Mouse (Mus musculus) stomach, embryonic 14.5 days (tissue): Measurements from ENCODE around the gene Tex33. TPM values are rescaled to one million over a fixed set of nuclear protein-coding genes. Genes with fewer than 3 reads are reported as not detected.

Experiments
- ATAC-seq: fragments of 200-750 bp; cut with Nextera tagmentation; 2 replicates; pipeline ENCODE4 v1.8.0; 2017; ENCODE audit warnings: low read depth, moderate TSS enrichment; ENCODE audit not compliant: insufficient number of reproducible peaks, insufficient read depth, low FRiP score
- H3K27ac ChIP-seq: fragments of 300-500 bp; sonication (generic); 2 replicates; pipeline ENCODE4 v1.5.1; 2014; ENCODE audit warnings: mild to moderate bottlenecking, low read length, moderate library complexity, mixed read lengths
- H3K27me3 ChIP-seq: fragments of 300-500 bp; sonication (generic); 2 replicates; pipeline ENCODE4 v1.6.1; 2014; ENCODE audit warnings: low read length, control low read depth, mixed read lengths; ENCODE audit not compliant: control insufficient read depth, insufficient read depth
- H3K36me3 ChIP-seq: fragments of 300-500 bp; sonication (generic); 2 replicates; pipeline ENCODE4 v1.6.1; 2014; ENCODE audit warnings: mild to moderate bottlenecking, control low read depth, low read length, moderate library complexity, mixed read lengths; ENCODE audit not compliant: control insufficient read depth, insufficient read depth
- H3K4me1 ChIP-seq: fragments of 300-500 bp; sonication (generic); 2 replicates; pipeline ENCODE4 v1.6.1; 2014; ENCODE audit warnings: low read length, control low read depth, mixed read lengths; ENCODE audit not compliant: control insufficient read depth, insufficient read depth
- H3K4me2 ChIP-seq: fragments of 300-500 bp; sonication (generic); replicated peaks from 2 replicates; pipeline ENCODE4 v1.6.1; 2014; ENCODE audit warnings: low read depth, low read length, control low read depth
- H3K4me3 ChIP-seq: fragments of 300-500 bp; sonication (generic); 2 replicates; pipeline ENCODE4 v1.5.1; 2014; ENCODE audit warnings: low read depth, low read length, control low read depth
- H3K9ac ChIP-seq: fragments of 300-500 bp; sonication (generic); replicated peaks from 2 replicates; pipeline ENCODE4 v1.6.1; 2014; ENCODE audit warnings: low read depth, mild to moderate bottlenecking, control low read depth, low read length, moderate library complexity, mixed read lengths
- H3K9me3 ChIP-seq: fragments of 300-500 bp; sonication (generic); 2 replicates; pipeline ENCODE4 v1.6.1; 2016; ENCODE audit warnings: low read depth, low read length, control low read depth; ENCODE audit not compliant: control insufficient read depth
- WGBS: fragments of 180-500 bp; shearing (Covaris S2); extraction: QIAGEN DNeasy Blood & Tissue Kit; methylation state at CpG from one replicate; pipeline ENCODE4 v1.1.7; 2014; 5-methylcytosine and 5-hydroxymethylcytosine counted together
- polyA plus RNA-seq: library from polyadenylated mRNA; unstranded; fragments of >200 nt; fragmentation: Nextera tagmentation; extraction: Ambion mirVana; gene quantifications from 2 replicates; pipeline ENCODE4 v1.2.1, GENCODE M21; 2014

Tex33 gene
- polyA plus RNA-seq, 1 experiment from 2014 or later: not detected

GRCm38 (mm10) chr15:78406293-78406934, 10.7 kb upstream of the Tex33 start, which contains the start of gene Mpst:
Gene Mpst (plus strand): TSS chr15:78406416.
- H3K36me3 ChIP-seq: no peaks in the 10 kb centered on the region
- no peaks in the 10 kb centered on the region for H3K9me3 ChIP-seq
- H3K9ac ChIP-seq: peak within 1 kb of the TSS; percentile 53
- under 1% methylated on average over 40 of the region's 40 CpGs for WGBS
- ATAC-seq: peak; percentile 84
- peaks cover 41% of the 10 kb centered on the region for H3K4me1 ChIP-seq
- H3K27ac ChIP-seq: peak within 1 kb of the TSS; percentile 93
- H3K4me2 ChIP-seq: peak within 1 kb of the TSS; percentile 81
- peaks cover 16% of the 10 kb centered on the region; the same call in 1 of the 2 replicates for H3K27me3 ChIP-seq
- peak within 1 kb of the TSS; percentile 68 for H3K4me3 ChIP-seq

GRCm38 (mm10) chr15:78405517-78406211, 10.0 kb upstream of the Tex33 start, which contains the start of gene Tst:
Gene Tst (minus strand): TSS chr15:78405907.
- H3K27me3 ChIP-seq: peaks cover 11% of the 10 kb centered on the region; the same call in 1 of the 2 replicates
- ATAC-seq: peak; percentile 87
- WGBS: 2% methylated on average over 34 of the region's 34 CpGs
- peak within 1 kb of the TSS; percentile 53 for H3K9ac ChIP-seq
- H3K9me3 ChIP-seq: no peaks in the 10 kb centered on the region
- H3K4me3 ChIP-seq: peak within 1 kb of the TSS; percentile 68
- peaks cover 41% of the 10 kb centered on the region for H3K4me1 ChIP-seq
- peak within 1 kb of the TSS; percentile 93 for H3K27ac ChIP-seq
- peak within 1 kb of the TSS; percentile 81 for H3K4me2 ChIP-seq
- no peaks in the 10 kb centered on the region for H3K36me3 ChIP-seq

- WGBS: 56% methylated on average over 11 of the region's 11 CpGs
- H3K27me3 ChIP-seq: peaks cover 5% of the 10 kb centered on the region; the same call in 1 of the 2 replicates
- no peaks in the 10 kb centered on the region for H3K36me3 ChIP-seq
- H3K4me2 ChIP-seq: peak overlapping the region; percentile 81
- H3K27ac ChIP-seq: no peak overlapping the region; the same call in 1 of the 2 replicates
- H3K9ac ChIP-seq: no peak overlapping the region; the same call in 1 of the 2 replicates
- H3K4me3 ChIP-seq: peak overlapping the region; percentile 68
- peaks cover 39% of the 10 kb centered on the region for H3K4me1 ChIP-seq
- ATAC-seq: no peak
- no peaks in the 10 kb centered on the region for H3K9me3 ChIP-seq
These were observed 9.4 kb upstream of the Tex33 start for GRCm38 (mm10) chr15:78405098-78405497.

DNA sequence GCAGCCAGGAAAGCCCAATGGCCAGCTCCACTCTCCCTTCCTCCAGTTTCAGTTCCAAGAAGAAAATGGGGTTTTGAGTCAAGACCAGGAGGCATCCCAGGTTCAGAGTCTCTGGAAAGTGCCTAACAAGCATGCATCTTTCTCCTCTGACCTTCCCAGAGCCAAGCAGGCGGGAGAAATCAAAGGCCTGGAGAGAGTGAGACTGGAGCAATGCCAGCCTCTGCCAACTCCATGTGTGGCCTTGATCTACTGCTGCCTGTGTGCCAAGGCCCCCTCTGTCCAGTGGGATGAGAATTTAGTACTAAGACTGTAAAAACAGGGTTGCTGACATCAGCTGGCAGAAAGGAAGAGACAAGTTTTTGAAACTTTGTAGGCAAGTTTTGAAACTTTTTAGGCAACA, 8.2 kb upstream of the Tex33 start:
- Histone ChIP-seq H3K4me3 (no peak overlapping the region), H3K27me3 (no peaks in the 10 kb centered on the region), H3K9ac (no peak overlapping the region), H3K27ac (peak overlapping the region; percentile 48; the same call in 1 of the 2 replicates), H3K9me3 (no peaks in the 10 kb centered on the region), H3K36me3 (no peaks in the 10 kb centered on the region), H3K4me1 (peaks cover 34% of the 10 kb centered on the region), H3K4me2 (peak overlapping the region; percentile 11)
- no peak for ATAC-seq
- WGBS: 58% methylated on average over 1 of the region's 1 CpGs

- no peak for ATAC-seq
- 34% methylated on average over 3 of the region's 3 CpGs for WGBS
- no peaks in the 10 kb centered on the region for H3K36me3 ChIP-seq
- no peaks in the 10 kb centered on the region for H3K9me3 ChIP-seq
- peak overlapping the region; percentile 48; the same call in 1 of the 2 replicates for H3K27ac ChIP-seq
- H3K9ac ChIP-seq: no peak overlapping the region
- peak overlapping the region; percentile 11 for H3K4me2 ChIP-seq
- peaks cover 34% of the 10 kb centered on the region for H3K4me1 ChIP-seq
- H3K4me3 ChIP-seq: no peak overlapping the region
- no peaks in the 10 kb centered on the region for H3K27me3 ChIP-seq
These were observed 7.6 kb upstream of the Tex33 start for GRCm38 (mm10) chr15:78403301-78403741.

GRCm38 (mm10) chr15:78402423-78402822, 6.7 kb upstream of the Tex33 start:
- H3K4me1 ChIP-seq: peaks cover 32% of the 10 kb centered on the region
- no peaks in the 10 kb centered on the region for H3K9me3 ChIP-seq
- WGBS: 77% methylated on average over 7 of the region's 7 CpGs
- no peak overlapping the region for H3K4me2 ChIP-seq
- no peak for ATAC-seq
- H3K27ac ChIP-seq: no peak overlapping the region
- no peak overlapping the region for H3K4me3 ChIP-seq
- no peaks in the 10 kb centered on the region for H3K36me3 ChIP-seq
- no peak overlapping the region for H3K9ac ChIP-seq
- H3K27me3 ChIP-seq: no peaks in the 10 kb centered on the region

GRCm38 (mm10) chr15:78401921-78402320, 6.2 kb upstream of the Tex33 start:
- H3K4me3 ChIP-seq: no peak overlapping the region
- ATAC-seq: no peak
- 56% methylated on average over 4 of the region's 4 CpGs for WGBS
- H3K27ac ChIP-seq: 0 out of 2 replicates have a peak overlapping the region, but pooled peaks have one; percentile 6
- H3K36me3 ChIP-seq: no peaks in the 10 kb centered on the region
- H3K9ac ChIP-seq: no peak overlapping the region; the same call in 1 of the 2 replicates
- H3K4me1 ChIP-seq: peaks cover 27% of the 10 kb centered on the region
- H3K9me3 ChIP-seq: no peaks in the 10 kb centered on the region
- no peaks in the 10 kb centered on the region for H3K27me3 ChIP-seq
- H3K4me2 ChIP-seq: no peak overlapping the region

- Histone ChIP-seq H3K9me3 (no peaks in the 10 kb centered on the region), H3K36me3 (no peaks in the 10 kb centered on the region), H3K9ac (no peak overlapping the region), H3K27me3 (no peaks in the 10 kb centered on the region), H3K27ac (no peak overlapping the region), H3K4me2 (no peak overlapping the region), H3K4me3 (no peak overlapping the region), H3K4me1 (peaks cover 26% of the 10 kb centered on the region)
- no peak for ATAC-seq
- WGBS: 69% methylated on average over 6 of the region's 6 CpGs
These were observed 5.6 kb upstream of the Tex33 start for GRCm38 (mm10) chr15:78401345-78401744.
